Comparison of ENCODE assay signal across 12 mouse cellular contexts in the genomic region with DNA sequence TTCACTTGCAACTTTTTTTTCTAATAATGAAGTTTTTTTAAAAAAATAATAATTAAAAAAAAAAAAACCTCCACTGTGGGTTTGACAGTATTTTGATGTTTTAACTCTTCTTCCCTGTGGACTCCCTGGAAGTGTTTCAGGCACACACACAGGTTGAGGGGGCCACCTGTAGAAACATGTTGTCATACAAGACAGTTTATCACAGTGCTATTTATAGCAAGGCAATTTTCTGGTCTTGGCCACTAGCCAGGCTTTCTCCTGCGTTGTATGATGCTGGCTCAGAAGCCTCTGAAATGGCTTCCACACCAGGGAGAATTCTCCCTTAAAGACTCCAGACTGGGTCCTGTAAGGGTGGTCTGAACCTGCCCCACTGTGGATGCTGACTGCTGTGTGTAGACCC. TPM values are rescaled to one million over a fixed set of nuclear protein-coding genes. Genes with fewer than 3 reads are reported as not detected.
DNase-seq lines count a peak whose midpoint lies in the region; ATAC-seq lines count a peak whose summit lies in the region.
"Had no signal": no experiment of that assay in that cellular context is flagged by ENCODE, and none has a peak within 500 bp of the region (broad histone marks: within the 10 kb centered on the region; RNA-seq: fewer than 3 reads in every experiment).

No protein-coding gene starts in this region.

- H3K9me3 ChIP-seq in intestine, embryonic 16.5 days (ENCODE audit: control insufficient read depth, low read length): no peaks in the 10 kb centered on the region

- H3K27ac ChIP-seq in intestine, embryonic 16.5 days (ENCODE audit: low read length): no peak overlapping the region
- H3K27ac ChIP-seq: hindbrain, embryonic 14.5 days; macrophage had no signal

- no peak overlapping the region for H3K4me3 ChIP-seq in intestine, embryonic 16.5 days (ENCODE audit: low read length)

- 17% methylated on average over 1 of the region's 1 CpGs for WGBS in intestine, embryonic 16.5 days

- H3K4me2 ChIP-seq in intestine, embryonic 16.5 days (ENCODE audit: low read depth, low read length): no peak overlapping the region
- H3K4me2 ChIP-seq: hindbrain, embryonic 14.5 days had no signal

- H3K9ac ChIP-seq in intestine, embryonic 16.5 days (ENCODE audit: low read depth, low read length): no peak overlapping the region
- H3K9ac ChIP-seq: hindbrain, embryonic 14.5 days had no signal

- peak; percentile 73 for ATAC-seq in erythroblast, adult 5-6 weeks (replicated peaks; ENCODE audit: low FRiP score, poor library complexity, severe bottlenecking)
- 0 out of 2 replicates have a peak, but pooled peaks have one; percentile 33 for ATAC-seq in intestine, embryonic 16.5 days
- ATAC-seq: CD4-positive, CD25-positive, alpha-beta regulatory T cell, adult 4 months had no signal

- H3K4me1 ChIP-seq in intestine, embryonic 16.5 days (ENCODE audit: control insufficient read depth, insufficient read depth, low read length): no peaks in the 10 kb centered on the region

- no peaks in the 10 kb centered on the region for H3K36me3 ChIP-seq in intestine, embryonic 16.5 days (ENCODE audit: control insufficient read depth, insufficient read depth, low read length)

- DNase-seq in cerebellum, postnatal 36 days: peak; percentile 21 to 31
- no peak for DNase-seq in cerebellum, adult 18-20 months
- peak; percentile 45 for DNase-seq in kidney, postnatal 10 days
- DNase-seq in kidney, adult 11 months: no peak
- DNase-seq in frontal cortex, postnatal 25 days (ENCODE audit: low spot score in 2 of 2): no peak
- DNase-seq in frontal cortex, postnatal 10 days (ENCODE audit: low spot score in 2 of 2): no peak
- DNase-seq: cerebellum, adult 11 months had no signal

- no peaks in the 10 kb centered on the region for H3K27me3 ChIP-seq in intestine, embryonic 16.5 days (replicated peaks; ENCODE audit: control insufficient read depth, insufficient read depth, low read length)

RNA-seq across cellular contexts. Expression of a gene that starts 59.9 kb away (rescaled TPM):
- total RNA-seq in erythroblast, adult 5-6 weeks (2015; ENCODE audit: low replicate concordance): 288 and 330 TPM in 2 replicates
- 416 and 434 TPM in 2 replicates for total RNA-seq in erythroblast, adult 5-6 weeks (2017; ENCODE audit: low replicate concordance)
- polyA plus RNA-seq in intestine, embryonic 16.5 days (2015; fragmentation: Nextera tagmentation; extraction: Ambion mirVana): 300 and 319 TPM in 2 replicates

Comparison
In these comparisons a context has a peak if more than half of its experiments do, and no peak if none do; other contexts are left out.
1. DNase-seq: peak in cerebellum, postnatal 36 days (2 of 2) and kidney, postnatal 10 days (single experiment); none in cerebellum, adult 18-20 months (0 of 2), kidney, adult 11 months (single experiment), frontal cortex, postnatal 25 days (0 of 2) and frontal cortex, postnatal 10 days (0 of 2).